Mouse (Mus musculus): ENCODE measurements around the gene Nt5c. TPM values are rescaled to one million over a fixed set of nuclear protein-coding genes. Genes with fewer than 3 reads are reported as not detected.
A peak's percentile ranks its signal among the peaks of the same experiment; 100 is the strongest.

The Nt5c gene
- total RNA-seq, 2 experiments from 2014 or later: 57.6 to 67.2 TPM

- DNase-seq (ENCODE audit: extremely low spot score in 1 of 2, low spot score in 2 of 2): no peak
- Histone ChIP-seq H3K27ac (no peak overlapping the region), H3K4me3 (no peak overlapping the region)
- no peak for TF ChIP-seq CTCF (IDR thresholded peaks at IDR 0.05)
- intact Hi-C loops (cut with DNase I): loop anchor here (2.0 kb wide), 1 partner anchor 15 kb away; no protein-coding TSS in a partner anchor
These were observed 28.6 kb upstream of the Nt5c start for GRCm38 (mm10) chr11:115520218-115520617.

GRCm38 (mm10) chr11:115519581-115519980 lies 27.9 kb upstream of the Nt5c start:
- no peak for TF ChIP-seq CTCF (IDR thresholded peaks at IDR 0.05)
- intact Hi-C loops (cut with DNase I): no loop called here

GRCm38 (mm10) chr11:115518693-115519092 lies 27.0 kb upstream of the Nt5c start:
- DNase-seq (ENCODE audit: extremely low spot score in 1 of 2, low spot score in 2 of 2): peak in 1 of 2 experiments; percentile 31
- H3K4me3 ChIP-seq: no peak overlapping the region
- intact Hi-C loops (cut with DNase I): no loop called here
- no peak for TF ChIP-seq CTCF (IDR thresholded peaks at IDR 0.05)
- H3K27ac ChIP-seq: peak overlapping the region; percentile 66

More at GRCm38 (mm10) chr11:115519581-115519980, 27.9 kb upstream of the Nt5c start:
- no peak for DNase-seq (ENCODE audit: extremely low spot score in 1 of 2, low spot score in 2 of 2)
- Histone ChIP-seq H3K4me3 (no peak overlapping the region), H3K27ac (no peak overlapping the region)

GRCm38 (mm10) chr11:115516942-115517341 lies 25.3 kb upstream of the Nt5c start:
- H3K4me3 ChIP-seq: no peak overlapping the region
- DNase-seq (ENCODE audit: extremely low spot score in 1 of 2, low spot score in 2 of 2): no peak
- TF ChIP-seq CTCF (IDR thresholded peaks at IDR 0.05): no peak
- intact Hi-C loops (cut with DNase I): no loop called here
- H3K27ac ChIP-seq: no peak overlapping the region

- no peak for TF ChIP-seq CTCF (IDR thresholded peaks at IDR 0.05)
- Histone ChIP-seq H3K27ac (no peak overlapping the region), H3K4me3 (no peak overlapping the region)
- DNase-seq (ENCODE audit: extremely low spot score in 1 of 2, low spot score in 2 of 2): no peak
- intact Hi-C loops (cut with DNase I): loop anchor here (2.0 kb wide), 1 partner anchor 22 kb away; the partner anchor contains the start of gene Sumo2
These were observed 23.4 kb upstream of the Nt5c start for GRCm38 (mm10) chr11:115515021-115515420.

- peak; percentile 96 for DNase-seq (ENCODE audit: extremely low spot score in 1 of 2, low spot score in 2 of 2)
- peak within 1 kb of the TSS; percentile 94 for H3K27ac ChIP-seq
- no peak; the same call in 1 of the 2 replicates for TF ChIP-seq CTCF (IDR thresholded peaks at IDR 0.05)
- H3K4me3 ChIP-seq: peak within 1 kb of the TSS; percentile 90
- intact Hi-C loops (cut with DNase I): loop anchor here (1.0 to 2.0 kb wide), 2 partner anchors 23 kb away; partner anchors contain the start of genes Nt5c and Sumo2
These were observed 22.6 kb upstream of the Nt5c start, which contains the start of gene Jpt1 for GRCm38 (mm10) chr11:115514238-115514663. Gene Jpt1, minus strand, starts transcription at chr11:115514387.

- Histone ChIP-seq H3K4me3 (peak overlapping the region; percentile 90), H3K27ac (peak overlapping the region; percentile 94)
- intact Hi-C loops (cut with DNase I): loop anchor here (1.0 to 2.0 kb wide), 3 partner anchors 22 to 51 kb away; partner anchors contain the start of genes Nt5c, Nup85 and Sumo2
- DNase-seq (ENCODE audit: extremely low spot score in 1 of 2, low spot score in 2 of 2): peak in 1 of 2 experiments; percentile 74
- TF ChIP-seq CTCF (IDR thresholded peaks at IDR 0.05): no peak
These were observed 21.9 kb upstream of the Nt5c start for GRCm38 (mm10) chr11:115513271-115514237.

- TF ChIP-seq CTCF (IDR thresholded peaks at IDR 0.05): no peak
- Histone ChIP-seq H3K27ac (peak overlapping the region; percentile 11; the same call in 1 of the 2 replicates), H3K4me3 (peak overlapping the region; percentile 90)
- no peak for DNase-seq (ENCODE audit: extremely low spot score in 1 of 2, low spot score in 2 of 2)
- intact Hi-C loops (cut with DNase I): loop anchor here (2.0 kb wide), 1 partner anchor 52 kb away; the partner anchor contains the start of gene Nup85
These were observed 20.9 kb upstream of the Nt5c start for GRCm38 (mm10) chr11:115512407-115513183.

GRCm38 (mm10) chr11:115512004-115512403 lies 20.3 kb upstream of the Nt5c start:
- no peak for DNase-seq (ENCODE audit: extremely low spot score in 1 of 2, low spot score in 2 of 2)
- Histone ChIP-seq H3K27ac (no peak overlapping the region), H3K4me3 (peak overlapping the region; percentile 90)
- intact Hi-C loops (cut with DNase I): loop anchor here (2.0 kb wide), 1 partner anchor 53 kb away; the partner anchor contains the start of gene Nup85
- no peak for TF ChIP-seq CTCF (IDR thresholded peaks at IDR 0.05)

- no peak for TF ChIP-seq CTCF (IDR thresholded peaks at IDR 0.05)
- no peak overlapping the region for H3K27ac ChIP-seq
- DNase-seq (ENCODE audit: extremely low spot score in 1 of 2, low spot score in 2 of 2): no peak
- no peak overlapping the region for H3K4me3 ChIP-seq
- intact Hi-C loops (cut with DNase I): no loop called here
These were observed 19.5 kb upstream of the Nt5c start for GRCm38 (mm10) chr11:115511121-115511520.

- DNase-seq (ENCODE audit: extremely low spot score in 1 of 2, low spot score in 2 of 2): no peak
- TF ChIP-seq CTCF (IDR thresholded peaks at IDR 0.05): no peak
- intact Hi-C loops (cut with DNase I): no loop called here
- Histone ChIP-seq H3K27ac (no peak overlapping the region), H3K4me3 (no peak overlapping the region)
These were observed 18.8 kb upstream of the Nt5c start for GRCm38 (mm10) chr11:115510507-115510888.

Measured in left cerebral cortex, adult 2 months (tissue).